Mouse (Mus musculus) WW6 (cell line): Measurements from ENCODE around the gene Tmem145.
A peak's percentile ranks its signal among the peaks of the same experiment; 100 is the strongest.
"Not testable (repeated sequence)": the region's sequence is repeated elsewhere in the genome, so short reads cannot be mapped to it uniquely, and the experiment has no call there.

Source experiments
- DNase-seq: peaks from one replicate; pipeline ENCODE4 v3.0.0-alpha.2; 2013; ENCODE audit warnings: low read depth, low spot score

The Tmem145 gene

DNA sequence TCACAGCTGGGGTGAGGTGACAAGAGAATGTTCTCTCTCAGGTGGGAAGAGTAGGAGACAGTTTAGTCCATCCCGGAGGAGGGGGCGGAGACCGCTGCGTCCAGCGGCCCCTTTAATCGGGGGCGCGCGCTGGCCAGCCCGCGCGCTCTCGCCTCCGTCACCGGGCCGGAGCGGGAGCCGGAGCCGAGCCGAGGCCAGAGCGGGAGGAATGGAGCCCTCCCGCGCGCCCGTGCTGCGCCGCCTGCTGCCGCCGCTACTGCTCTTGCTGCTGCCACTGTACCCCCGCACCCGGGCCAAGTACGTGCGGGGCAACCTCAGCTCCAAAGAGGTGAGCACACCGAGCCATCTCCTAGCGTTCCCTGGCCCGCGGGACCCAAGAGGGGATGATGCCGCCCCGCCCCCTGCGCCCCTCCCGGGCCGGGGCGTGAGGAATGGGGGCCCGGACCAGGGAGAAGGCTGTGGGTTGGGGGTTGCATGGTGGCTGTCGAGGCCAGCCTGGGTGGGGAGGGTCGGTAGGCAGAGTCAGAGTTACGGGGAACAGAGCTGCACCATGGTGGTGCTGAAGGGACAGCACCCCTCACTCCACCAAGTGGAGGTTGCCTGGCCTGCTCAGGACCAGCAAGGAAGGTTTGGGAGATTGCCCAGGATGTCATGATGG is at the start of gene Tmem145:
Gene Tmem145, plus strand, starts transcription at position 151 of the 658 bp plus-strand sequence.
- DNase-seq = no peak

DNA sequence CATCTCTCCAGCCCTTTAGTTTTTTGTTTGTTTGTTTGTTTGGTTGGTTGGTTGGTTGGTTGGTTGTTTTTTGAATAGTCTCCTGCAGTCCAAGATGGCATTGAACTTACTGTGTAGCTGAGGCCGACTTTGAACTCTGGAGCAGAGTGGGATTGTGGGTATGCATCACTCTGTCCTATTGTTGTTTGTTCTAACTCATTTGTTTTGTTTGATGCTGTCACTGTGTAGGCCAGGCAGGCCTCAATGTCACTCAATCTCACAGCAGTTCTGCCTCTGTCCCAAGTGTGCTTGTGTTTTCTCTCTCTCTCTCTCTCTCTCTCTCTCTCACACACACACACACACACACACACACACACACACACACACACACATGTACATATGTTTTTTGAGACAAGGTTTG is 44.0 kb upstream of the Tmem145 start:
- DNase-seq = no peak

DNA sequence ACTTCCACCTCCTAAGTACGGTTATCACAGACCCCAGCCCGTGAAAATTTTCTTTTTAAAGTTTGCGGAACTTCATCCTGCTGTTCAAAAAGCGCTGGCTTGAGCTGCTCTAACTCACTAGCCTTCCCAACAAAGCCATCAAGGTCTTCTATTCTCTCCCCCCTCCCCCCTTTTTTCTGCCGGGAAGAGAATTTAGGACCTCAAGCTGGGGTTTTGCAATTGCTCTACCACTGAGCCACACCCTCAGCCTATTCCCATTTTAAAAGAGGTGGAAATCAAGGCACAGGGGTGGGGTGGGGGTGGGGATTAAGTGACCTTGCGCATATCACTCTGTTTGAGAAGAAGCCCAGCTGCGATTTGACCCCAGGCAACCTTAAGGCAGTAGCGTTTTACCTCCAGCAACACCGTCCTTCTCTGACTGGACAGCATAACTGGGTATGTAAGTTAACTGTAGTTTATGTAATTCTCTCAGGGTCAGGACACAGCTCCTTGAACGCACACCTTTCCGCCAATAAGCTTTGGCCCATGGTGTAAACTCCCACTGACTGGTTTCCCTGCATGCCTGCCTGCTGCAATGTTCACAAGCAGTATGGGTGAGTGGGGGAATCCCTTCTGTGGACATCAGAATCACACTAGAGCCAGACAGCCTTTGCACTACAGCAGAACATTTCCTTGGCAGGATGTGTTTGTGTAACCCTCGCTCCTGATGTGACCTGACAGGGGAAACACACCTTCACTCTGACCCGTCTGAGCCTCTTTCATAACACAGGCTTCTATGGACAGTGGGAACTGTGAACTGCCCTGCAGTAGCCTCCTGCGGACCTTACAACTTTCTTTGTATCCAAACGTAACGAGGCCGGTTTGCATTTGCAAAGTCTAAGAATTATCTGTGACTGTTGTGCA is 41.7 kb upstream of the Tmem145 start:
- DNase-seq = no peak

DNA sequence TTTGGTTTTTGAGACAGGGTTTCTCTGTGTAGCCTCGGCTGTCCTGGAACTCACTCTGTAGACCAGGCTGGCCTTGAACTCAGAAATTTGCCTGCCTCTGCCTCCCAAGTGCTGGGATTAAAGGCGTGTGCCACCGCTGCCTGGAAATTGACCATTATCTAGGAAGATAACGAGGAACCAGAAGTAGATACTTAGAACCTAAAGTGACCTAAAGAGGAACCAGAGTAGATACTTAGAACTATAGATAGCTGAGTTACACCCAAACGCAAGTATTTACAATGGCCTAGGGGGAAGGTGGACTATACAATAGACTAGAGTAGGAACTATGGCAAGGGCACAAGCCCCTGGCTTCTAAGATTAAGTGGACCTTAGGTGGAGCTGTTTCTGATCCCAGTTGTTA is 40.2 kb upstream of the Tmem145 start:
- not testable (repeated sequence) for DNase-seq

DNA sequence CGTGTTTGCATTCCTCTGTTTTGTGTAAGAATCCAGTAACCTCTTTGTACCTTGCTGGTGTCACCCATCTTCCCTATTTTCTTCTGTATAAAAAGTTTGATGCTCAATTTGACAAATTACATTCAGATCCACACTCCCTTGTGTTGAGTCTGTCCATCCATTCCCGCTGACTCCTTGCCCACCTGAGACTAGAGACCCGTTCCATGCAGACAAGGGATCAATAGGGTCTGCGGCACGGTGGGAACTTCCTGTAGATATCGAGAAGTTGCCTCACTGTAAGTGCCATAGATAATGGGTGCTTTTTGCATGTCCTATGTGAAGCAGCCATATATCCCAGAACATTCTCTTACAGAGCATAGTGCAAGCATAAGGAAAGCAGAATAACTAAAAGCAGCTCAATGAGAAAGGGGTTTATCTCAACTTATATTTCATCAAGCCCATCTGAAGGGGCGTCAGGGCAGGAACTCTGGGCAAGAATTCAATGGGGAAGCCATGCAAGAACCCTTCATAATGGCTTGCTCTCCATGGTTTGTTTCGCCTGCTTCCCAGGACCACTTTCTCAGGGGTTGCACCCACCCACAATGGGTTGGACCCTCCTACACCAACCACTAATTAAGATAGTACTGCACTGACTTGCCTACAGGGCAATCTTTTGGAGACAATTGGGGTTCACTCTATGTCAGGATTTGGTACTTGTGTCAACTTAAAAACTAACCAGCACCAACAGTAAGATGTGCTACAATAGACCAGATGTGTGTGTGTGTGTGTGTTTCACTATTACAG is 39.5 kb upstream of the Tmem145 start:
- DNase-seq = no peak

DNA sequence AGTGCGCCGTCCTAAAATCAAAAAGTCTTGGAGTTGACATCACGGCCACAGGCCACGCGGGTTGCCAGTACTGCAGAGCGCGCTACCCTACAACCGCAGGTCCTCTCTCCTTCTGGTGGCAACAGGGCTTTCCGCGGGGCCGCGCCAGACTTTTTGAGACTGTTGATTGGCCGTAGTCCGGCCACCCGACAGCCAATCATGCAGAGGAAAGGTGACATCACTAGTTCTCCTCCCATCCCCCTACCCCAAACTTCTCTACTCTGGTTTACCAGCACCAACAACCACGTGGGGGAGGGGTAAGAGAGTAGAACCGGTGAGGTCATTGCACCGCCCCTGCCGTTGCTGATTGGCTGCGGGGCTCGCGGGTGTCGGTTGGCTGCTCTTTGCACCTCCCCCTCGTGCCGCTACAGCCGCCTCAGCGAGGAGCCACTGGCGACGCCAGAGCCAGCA is 38.6 kb upstream of the Tmem145 start, which contains the start of gene Cic:
Gene Cic, plus strand, starts transcription at position 404 of the 450 bp plus-strand sequence.
- peak; percentile 96 for DNase-seq

DNA sequence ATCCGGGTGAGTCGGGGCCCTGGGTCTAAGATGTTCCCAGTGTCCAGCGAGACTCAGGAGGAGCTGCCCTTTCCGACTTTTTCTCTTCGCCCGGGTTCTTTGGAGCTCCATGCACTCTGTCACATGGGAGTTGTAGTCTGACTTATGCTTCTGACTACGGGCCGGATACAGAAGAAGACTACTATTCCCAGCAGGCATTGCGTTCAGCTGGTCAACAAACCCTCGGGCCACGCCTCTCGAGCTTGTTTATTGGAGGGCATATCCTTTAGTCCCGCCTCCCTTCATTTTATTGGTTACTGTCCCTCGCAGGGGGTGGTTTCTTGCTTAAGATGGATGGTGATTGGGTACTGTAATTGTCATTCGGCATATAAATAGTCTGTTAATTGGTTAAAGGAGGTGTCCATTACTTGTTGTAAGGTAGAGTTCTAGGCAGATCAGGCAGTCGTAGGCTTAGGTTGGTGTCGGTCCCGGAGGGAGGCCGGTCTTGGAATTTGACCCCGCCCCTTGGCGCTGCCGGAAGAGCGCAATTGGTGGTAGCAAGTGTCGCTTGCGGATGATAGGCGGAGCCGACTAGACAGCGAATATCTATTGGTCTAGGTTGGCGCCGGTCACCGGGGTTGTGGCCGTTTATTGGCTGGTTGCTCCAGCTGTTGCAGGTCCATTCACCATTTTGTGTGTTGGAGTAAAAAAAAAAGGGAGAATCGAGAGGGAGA is 38.0 kb upstream of the Tmem145 start:
- peak; percentile 98 for DNase-seq

DNA sequence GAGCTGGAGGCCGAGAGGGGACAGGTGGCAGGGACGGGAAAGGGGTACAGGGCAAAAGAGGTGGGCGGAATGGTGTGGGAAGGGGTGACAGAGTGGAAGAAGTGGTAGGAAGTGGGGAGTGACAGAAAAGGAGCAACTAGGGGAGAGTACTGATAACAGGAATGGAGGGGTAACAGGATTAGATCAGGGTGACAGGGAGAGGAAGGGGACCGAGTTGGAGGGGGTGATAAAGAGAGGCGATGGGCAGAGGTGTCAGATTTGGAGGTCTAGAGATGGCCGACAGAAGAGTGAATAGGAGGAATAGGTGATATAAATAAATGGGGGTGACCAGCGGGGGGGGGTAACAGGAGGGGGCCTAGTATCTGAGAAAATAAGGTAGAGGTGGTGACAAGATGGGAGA is 37.3 kb upstream of the Tmem145 start:
- DNase-seq = no peak

DNA sequence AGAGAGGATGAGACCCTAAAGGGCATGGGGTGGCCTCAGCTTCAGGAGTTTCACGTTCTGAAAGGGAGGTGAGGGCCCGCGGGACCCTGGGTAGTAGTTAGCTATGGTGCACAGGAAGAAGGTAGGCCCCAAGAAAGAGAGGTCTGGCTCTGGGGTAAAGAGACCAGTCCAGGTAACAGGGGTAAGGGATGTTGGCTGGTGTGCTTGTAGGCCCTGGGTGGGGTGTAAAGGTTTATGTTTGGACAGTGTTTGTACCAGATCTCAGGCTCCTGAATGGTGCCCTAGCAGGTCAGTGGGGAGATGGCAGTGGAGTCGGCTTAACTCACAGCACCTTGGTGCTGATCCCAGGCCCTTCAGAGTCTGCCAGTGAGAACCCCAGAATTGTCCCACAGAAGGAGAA is 36.9 kb upstream of the Tmem145 start:
- no peak for DNase-seq

DNA sequence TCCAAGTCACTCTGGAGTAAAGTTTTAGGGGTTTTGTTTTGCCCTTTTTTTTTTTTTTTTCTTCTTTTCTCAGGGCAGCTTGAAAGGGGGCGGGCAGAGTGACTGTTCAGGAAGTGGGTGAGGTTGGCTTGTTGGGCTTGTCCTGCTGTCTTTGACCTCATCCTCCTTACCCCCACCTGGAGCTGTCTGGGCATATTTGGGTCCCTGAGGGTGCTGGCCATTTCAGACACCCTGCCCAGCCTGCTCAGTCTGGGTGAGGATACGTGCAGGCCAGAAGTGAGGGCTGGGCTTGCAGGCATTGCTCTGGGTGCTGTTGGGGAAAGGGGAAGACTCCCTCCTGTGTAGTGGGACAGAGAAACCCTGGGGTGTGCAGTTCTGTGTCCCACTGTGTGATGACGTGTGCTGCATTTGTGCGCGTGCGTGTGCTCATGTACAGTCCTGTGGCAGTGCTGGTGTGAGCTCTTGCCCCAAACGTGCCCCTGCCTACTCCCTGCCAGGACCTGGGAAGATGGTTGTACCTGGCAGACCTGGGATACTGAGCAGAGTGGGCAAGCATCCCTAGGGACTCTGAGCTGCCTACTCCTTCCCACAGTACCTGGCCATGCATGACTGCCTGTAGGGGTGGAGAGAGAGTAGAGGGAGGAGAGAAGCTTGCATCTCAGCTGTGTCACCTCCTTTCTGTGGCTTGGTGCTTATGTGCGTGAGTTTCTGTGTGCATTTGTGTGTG is 36.2 kb upstream of the Tmem145 start:
- DNase-seq = no peak

DNA sequence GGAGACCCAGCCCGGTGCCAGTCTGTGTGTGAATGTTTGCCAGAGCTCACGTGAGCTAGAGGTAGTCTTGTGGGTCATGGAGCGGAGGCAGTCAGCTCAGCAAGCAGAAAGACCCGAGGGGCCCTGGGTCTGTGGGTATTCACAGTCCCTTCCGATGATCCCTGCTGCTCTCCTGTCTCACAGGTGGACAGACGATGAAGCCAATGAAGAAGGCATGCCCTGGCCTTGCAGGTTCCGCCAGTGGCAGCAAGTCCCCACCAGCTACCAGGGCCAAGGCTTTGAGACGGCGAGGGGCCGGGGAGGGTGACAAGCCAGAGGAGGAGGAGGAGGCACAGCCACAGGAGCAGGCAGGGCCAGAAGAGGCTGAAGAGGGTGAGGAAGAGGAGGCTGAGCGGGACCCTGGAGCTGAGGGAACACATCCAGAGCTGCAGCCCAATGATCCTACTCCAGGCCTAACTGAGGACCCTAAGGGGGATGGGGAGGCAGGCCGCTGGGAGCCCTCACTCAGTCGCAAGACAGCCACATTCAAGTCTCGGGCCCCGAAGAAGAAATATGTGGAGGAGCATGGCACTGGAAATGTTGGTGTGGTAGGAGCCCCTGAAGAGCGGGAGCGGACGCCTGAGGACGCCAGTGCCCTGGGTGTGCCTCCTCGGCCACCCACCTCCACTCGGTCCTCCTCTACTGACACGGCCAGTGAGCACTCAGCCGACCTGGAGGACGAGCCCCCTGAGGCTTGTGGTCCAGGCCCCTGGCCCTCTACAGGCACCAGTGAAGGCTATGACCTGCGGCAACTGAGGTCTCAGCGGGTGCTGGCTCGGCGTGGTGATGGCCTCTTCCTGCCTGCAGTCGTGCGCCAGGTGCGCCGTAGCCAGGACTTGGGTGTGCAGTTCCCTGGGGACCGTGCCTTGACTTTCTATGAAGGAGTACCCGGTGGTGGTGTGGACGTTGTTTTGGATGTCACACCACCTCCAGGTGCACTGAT is 35.0 kb upstream of the Tmem145 start:
- DNase-seq = no peak

DNA sequence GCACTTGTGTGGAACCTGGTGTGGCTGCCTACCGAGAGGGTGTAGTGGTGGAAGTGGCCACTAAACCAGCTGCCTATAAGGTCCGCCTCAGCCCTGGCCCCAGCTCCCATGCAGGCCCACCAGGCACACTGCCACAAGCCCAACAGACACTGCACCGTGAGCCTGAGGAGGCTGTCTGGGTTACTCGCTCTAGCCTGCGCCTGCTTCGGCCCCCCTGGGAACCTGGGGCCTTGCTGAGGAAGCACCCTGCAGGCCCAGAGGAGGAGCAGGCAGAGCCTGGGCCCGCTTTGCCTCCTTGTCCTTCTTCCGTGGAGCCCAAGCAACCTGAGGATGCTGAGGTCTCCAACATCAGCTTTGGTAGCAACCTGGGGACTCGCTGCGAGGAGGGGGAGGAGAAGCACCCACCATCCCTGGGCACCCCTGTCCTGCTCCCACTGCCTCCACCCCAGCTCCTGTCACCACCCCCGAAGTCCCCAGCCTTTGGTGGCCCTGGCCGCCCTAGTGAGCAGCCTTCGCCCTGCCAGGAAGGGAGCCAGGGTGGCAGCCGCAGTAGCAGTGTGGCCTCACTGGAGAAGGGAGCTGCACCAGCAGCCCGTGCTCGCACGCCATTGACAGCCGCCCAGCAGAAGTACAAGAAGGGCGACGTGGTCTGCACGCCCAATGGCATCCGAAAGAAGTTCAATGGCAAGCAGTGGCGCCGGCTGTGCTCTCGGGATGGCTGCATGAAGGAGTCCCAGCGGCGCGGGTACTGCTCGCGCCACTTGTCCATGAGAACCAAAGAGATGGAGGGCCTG is 34.1 kb upstream of the Tmem145 start:
- DNase-seq = no peak

DNA sequence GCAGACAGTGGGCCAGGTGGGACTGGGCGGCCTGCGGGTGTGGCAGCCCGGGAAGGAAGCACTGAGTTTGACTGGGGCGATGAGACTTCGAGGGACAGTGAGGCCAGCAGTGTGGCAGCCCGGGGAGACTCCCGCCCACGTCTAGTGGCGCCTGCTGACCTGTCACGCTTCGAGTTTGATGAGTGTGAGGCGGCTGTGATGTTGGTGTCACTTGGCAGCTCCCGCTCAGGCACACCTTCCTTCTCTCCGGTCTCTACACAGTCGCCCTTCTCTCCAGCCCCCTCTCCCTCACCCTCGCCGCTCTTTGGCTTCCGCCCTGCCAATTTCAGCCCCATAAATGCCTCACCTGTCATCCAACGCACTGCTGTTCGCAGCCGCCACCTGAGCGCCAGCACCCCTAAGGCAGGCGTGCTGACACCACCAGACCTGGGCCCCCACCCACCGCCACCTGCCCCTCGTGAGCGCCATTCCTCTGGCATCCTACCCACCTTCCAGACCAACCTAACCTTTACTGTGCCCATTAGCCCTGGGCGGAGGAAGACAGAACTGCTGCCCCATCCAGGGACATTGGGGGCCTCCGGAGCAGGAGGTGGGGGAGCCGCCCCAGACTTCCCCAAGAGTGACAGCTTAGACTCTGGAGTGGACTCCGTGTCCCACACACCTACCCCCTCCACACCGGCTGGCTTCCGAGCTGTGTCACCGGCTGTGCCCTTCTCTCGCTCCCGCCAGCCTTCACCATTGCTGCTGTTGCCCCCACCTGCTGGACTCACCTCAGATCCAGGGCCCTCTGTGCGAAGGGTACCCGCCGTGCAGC is 33.3 kb upstream of the Tmem145 start:
- no peak for DNase-seq

DNA sequence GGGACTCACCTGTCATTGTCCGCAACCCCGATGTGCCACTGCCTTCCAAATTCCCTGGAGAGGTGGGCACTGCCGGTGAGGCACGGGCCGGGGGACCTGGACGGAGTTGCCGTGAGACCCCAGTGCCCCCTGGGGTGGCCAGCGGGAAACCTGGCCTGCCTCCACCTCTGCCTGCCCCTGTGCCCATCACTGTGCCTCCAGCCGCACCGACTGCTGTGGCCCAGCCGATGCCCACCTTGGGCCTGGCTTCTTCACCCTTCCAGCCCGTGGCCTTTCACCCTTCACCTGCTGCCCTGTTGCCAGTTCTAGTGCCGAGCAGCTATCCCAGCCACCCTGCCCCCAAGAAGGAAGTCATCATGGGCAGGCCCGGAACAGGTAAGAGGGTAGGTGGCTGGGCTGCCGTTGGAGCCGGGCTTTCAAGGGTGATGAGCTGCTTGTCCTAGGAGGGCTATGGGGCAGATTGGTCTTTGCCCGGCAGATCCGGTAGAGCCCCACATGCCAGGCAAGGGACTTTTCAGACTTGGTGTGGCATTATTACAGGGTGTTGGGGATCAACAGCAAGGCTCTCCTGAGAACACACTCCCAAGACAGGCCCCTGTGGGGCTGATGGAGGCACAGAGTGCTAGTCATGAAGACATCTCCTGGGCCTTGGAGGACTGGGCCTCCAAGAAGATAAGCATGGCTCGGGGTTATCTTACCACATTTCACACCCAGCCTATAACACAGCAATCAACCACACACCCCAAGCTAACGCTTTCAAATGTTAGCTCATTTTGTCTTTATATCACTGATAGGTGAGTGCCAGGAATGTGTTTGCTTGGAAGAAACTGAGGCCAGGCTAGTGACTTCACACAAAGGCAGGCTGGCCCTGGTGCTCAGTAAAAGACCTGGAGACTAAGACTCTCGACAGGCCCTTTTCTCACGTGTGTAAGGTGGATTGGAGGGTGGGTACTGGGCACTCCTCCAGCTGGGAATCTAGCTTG is 32.4 kb upstream of the Tmem145 start:
- no peak for DNase-seq

DNA sequence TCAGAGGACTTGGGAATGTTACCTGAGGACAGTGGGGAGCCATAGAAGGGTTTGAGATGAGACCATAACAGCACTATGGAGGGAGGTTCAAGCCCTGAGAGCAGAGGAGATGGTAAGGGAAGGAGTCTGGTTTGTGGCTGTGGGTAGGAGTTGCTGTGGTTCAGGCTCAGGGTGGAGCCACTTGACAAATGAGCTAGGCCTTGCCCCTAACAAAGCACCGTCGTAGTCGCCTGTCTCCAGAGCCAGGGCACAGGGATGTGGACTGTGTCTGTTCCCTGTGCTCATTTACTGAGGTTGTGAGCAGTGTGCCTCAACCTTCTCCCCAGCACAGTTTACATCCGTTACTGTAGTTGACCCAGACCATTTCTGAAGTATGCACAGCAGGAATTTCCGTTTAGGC is 31.3 kb upstream of the Tmem145 start:
- no peak for DNase-seq

DNA sequence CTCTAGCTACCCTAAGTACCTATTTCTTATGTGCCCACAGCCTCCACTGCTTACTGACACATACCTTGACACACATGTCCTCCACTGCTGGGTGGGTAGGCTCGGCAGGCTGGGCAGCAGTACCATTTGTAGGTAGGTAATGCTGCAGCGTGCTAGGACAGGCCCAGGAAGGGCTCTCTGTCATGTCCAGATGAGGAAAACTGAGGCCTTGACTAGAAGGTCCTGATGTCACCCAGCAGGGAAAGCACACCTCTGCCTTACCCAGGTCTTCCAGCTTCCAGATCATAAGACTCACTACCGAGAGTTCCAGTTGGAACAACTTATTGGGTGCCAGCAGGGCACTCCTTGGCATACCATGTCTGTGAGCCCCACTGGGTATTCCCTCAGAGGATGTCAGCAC is 30.9 kb upstream of the Tmem145 start:
- no peak for DNase-seq
